Mouse (Mus musculus) liver, embryonic 14.5 days (tissue): ENCODE data around the gene Nfia.

ENCODE experiments used
- CTCF ChIP-seq: IDR thresholded peaks from 2 replicates; pipeline ENCODE4 v1.5.1; 2016; ENCODE audit warnings: antibody characterized with exemption, low read depth, control low read depth
- EP300 ChIP-seq: IDR thresholded peaks from 2 replicates; pipeline ENCODE4 v1.6.1; 2016; ENCODE audit warnings: antibody characterized with exemption, low read depth

DNA sequence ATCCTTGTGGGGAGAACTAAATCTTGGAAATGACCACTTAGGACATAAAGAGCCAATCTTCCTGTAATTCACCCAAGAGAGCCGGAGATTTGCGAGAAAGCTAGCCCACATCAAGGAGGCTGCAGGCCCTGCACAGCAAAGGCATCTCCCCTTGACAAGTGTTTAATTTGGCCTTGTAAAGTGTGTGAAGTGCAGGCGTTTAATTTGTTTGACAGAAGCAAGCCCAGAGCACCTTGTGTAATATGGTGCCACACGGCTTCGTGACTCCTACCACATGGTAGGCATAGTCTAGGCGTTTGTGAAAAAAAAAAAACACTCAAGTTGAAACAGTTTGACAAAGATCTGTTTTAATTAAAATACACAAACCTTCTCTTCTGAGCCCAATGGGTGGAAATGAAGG, 42.5 kb upstream of the Nfia start:
- TF ChIP-seq CTCF (no peak), EP300 (no peak)
